Mouse (Mus musculus) layer of hippocampus, postnatal 25 days (tissue): ENCODE results near the gene Btbd35f5. TPM values are rescaled to one million over a fixed set of nuclear protein-coding genes. Genes with fewer than 3 reads are reported as not detected.
"Not testable (repeated sequence)": the region's sequence is repeated elsewhere in the genome, so short reads cannot be mapped to it uniquely, and the experiment has no call there.

Source experiments
- DNase-seq, 2 experiments: peaks; one replicate each; pipeline ENCODE4 v3.0.0; 2022; ENCODE audit warnings: mixed read lengths in 2 of 2, low spot score in 1 of 2; ENCODE audit errors: extremely low spot score in 1 of 2
- total RNA-seq, 2 experiments: library from RNA; stranded (reverse); gene quantifications; 2 replicates each; pipeline ENCODE4 v1.2.3; 2021

Gene Btbd35f5
- not detected for total RNA-seq

DNA sequence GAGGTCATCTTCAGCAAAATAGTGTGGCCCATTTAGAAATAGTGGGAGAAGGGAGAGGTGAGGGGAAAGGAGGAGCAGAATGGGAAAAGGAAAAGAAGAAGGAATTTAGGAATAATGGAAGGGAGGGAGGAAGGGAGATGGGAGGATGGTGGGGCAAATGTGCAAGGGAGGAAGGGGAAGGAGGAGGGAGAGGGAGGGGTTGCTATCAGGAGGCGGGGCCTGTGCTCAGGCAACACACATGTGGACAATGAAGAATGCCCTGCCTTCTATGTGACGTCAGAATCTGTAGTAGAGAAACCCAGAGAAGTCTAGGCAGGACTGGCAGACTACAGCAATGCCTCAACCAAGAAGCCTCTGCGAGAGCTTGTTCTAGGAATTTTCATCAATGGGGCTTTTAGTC lies at the start of gene Btbd35f5:
Gene Btbd35f5, plus strand, starts transcription at position 301 of the 400 bp plus-strand sequence.
- not testable (repeated sequence) for DNase-seq

GRCm38 (mm10) chrX:32941468-32941867 lies 32.2 kb upstream of the Btbd35f5 start, which contains the start of gene Gm21789:
TSS of gene Gm21789 (plus strand) at chrX:32941768.
- not testable (repeated sequence) for DNase-seq

Other genes starting within 250 kb of the Btbd35f5 start
- gene Btbd35f21, start 247.8 kb upstream of the Btbd35f5 start, total RNA-seq, result not detected
- not detected for gene Btbd35f30, start 79.3 kb upstream of the Btbd35f5 start, total RNA-seq
- not detected for gene Gm21789, start 32.1 kb upstream of the Btbd35f5 start, total RNA-seq